Mouse (Mus musculus) megakaryocyte, embryonic 14.5 days (primary cell): Measurements from ENCODE around the gene Kif13a.

ENCODE experiments used
- FLI1 ChIP-seq: IDR thresholded peaks from 2 replicates; pipeline ENCODE4 v1.6.1; 2012; ENCODE audit warnings: low read length, inconsistent platforms, mixed read lengths
- GATA1 ChIP-seq: IDR thresholded peaks from 3 replicates; pipeline ENCODE4 v1.6.1; 2012; ENCODE audit warnings: mixed read lengths, low read length, inconsistent platforms, borderline replicate concordance

DNA sequence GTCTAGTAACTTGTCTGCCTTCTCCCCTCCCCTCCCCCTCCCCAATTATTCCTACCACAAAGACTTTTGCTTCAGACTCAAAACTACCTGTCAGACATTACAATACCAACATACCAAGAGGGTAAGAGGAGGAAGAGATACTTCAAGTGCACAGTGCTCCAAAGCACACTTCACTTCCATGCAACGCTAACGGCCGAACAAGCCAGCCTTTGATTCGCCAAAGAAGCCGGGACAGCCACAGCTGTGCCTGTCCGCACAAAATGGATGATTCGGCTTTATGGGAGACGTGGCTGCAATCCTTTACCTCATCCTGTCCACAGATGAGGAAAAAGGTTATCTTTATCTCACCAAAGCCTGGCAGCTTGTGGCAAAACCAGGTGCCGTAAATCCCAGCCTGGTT, 84.2 kb downstream of the Kif13a start:
- no peak for TF ChIP-seq GATA1
- TF ChIP-seq FLI1, result no peak
